Mouse (Mus musculus) embryonic facial prominence, embryonic 15.5 days (tissue): Measurements from ENCODE around the gene D17H6S53E. TPM values are rescaled to one million over a fixed set of nuclear protein-coding genes. Genes with fewer than 3 reads are reported as not detected.

Source experiments
- ATAC-seq: fragments of 200-750 bp; cut with Nextera tagmentation; 2 replicates; pipeline ENCODE4 v1.8.0; 2017; ENCODE audit warnings: low read depth, moderate TSS enrichment; ENCODE audit not compliant: insufficient number of reproducible peaks, low FRiP score, low TSS enrichment
- H3K27ac ChIP-seq: fragments of 300-500 bp; sonication (generic); replicated peaks from 2 replicates; pipeline ENCODE4 v1.5.1; 2015; ENCODE audit warnings: mild to moderate bottlenecking, inconsistent platforms
- H3K27me3 ChIP-seq: fragments of 300-500 bp; sonication (generic); 2 replicates; pipeline ENCODE4 v1.6.1; 2015; ENCODE audit warnings: inconsistent platforms
- H3K36me3 ChIP-seq: fragments of 300-500 bp; sonication (generic); 2 replicates; pipeline ENCODE4 v1.6.1; 2015; ENCODE audit warnings: mild to moderate bottlenecking, inconsistent platforms
- H3K4me1 ChIP-seq: fragments of 300-500 bp; sonication (generic); 2 replicates; pipeline ENCODE4 v1.6.1; 2015; ENCODE audit warnings: inconsistent platforms
- H3K4me2 ChIP-seq: fragments of 300-500 bp; sonication (generic); replicated peaks from 2 replicates; pipeline ENCODE4 v1.6.1; 2015; ENCODE audit warnings: mild to moderate bottlenecking, inconsistent platforms
- H3K4me3 ChIP-seq: fragments of 300-500 bp; sonication (generic); replicated peaks from 2 replicates; pipeline ENCODE4 v1.5.1; 2015; ENCODE audit warnings: mild to moderate bottlenecking, inconsistent platforms
- H3K9ac ChIP-seq: fragments of 300-500 bp; sonication (generic); 2 replicates; pipeline ENCODE4 v1.6.1; 2015; ENCODE audit warnings: inconsistent platforms
- H3K9me3 ChIP-seq: fragments of 300-500 bp; sonication (generic); replicated peaks from 2 replicates; pipeline ENCODE4 v1.6.1; 2016; ENCODE audit warnings: inconsistent platforms
- WGBS: fragments of 180-500 bp; shearing (Covaris S2); methylation state at CpG from one replicate; pipeline ENCODE4 v1.1.7; 2015; 5-methylcytosine and 5-hydroxymethylcytosine counted together
- polyA plus RNA-seq: library from polyadenylated mRNA; unstranded; fragments of >200 nt; fragmentation: Nextera tagmentation; extraction: Ambion mirVana; gene quantifications from 2 replicates; pipeline ENCODE4 v1.2.1, GENCODE M21; 2015

D17H6S53E gene
- polyA plus RNA-seq, 1 experiment from 2014 or later, result 11.2 TPM

DNA sequence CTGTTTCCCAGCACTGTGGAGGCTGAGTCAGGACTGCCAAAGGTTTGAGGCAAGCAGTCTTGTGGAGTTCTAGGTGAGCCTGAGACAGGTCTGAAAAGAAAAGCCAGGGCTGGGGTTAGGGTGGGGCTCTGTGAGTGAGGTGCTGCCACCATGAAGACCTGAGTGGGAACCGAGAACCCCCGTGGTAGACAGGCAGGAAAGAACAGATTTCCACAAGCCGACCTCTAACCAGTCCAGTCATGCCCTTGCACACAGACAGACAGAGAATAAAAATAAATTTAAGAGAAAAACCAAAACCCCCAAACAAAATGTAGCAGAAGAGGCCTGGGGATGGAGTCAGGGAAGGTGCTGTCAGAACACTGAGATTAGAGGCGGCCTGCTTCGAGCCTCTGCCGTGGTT lies 49.2 kb downstream of the D17H6S53E start:
- 61% methylated on average over 6 of the region's 6 CpGs for WGBS
- H3K4me3 ChIP-seq, result no peak overlapping the region
- H3K9ac ChIP-seq, result no peak overlapping the region
- no peak overlapping the region for H3K27ac ChIP-seq
- no peak for ATAC-seq
- no peaks in the 10 kb centered on the region for H3K36me3 ChIP-seq
- no peaks in the 10 kb centered on the region for H3K9me3 ChIP-seq
- H3K4me1 ChIP-seq, result peaks cover 18% of the 10 kb centered on the region
- H3K27me3 ChIP-seq, result no peaks in the 10 kb centered on the region
- no peak overlapping the region for H3K4me2 ChIP-seq

DNA sequence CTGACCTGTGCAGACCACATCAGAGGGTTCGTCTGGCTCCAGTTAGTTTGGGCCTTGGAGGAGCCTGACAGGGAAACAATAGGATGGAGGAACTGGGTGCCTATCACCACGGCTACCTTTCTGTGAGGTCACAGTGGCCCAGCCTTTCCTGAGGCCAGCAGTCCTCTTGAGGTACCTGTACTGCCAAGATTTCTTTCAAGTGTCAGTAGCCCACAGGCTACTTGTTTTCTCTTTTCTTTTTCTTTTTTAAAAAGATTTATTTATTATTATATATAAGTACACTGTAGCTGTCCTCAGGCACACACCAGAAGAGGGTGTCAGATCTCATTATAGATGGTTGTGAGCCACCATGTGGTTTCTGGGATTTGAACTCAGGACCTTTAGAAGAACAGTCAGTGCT lies 49.8 kb downstream of the D17H6S53E start, which contains the start of gene Aif1:
TSS of gene Aif1 (minus strand) at position 101 of the 400 bp plus-strand sequence.
- Histone ChIP-seq H3K27ac (no peak within 1 kb of the TSS), H3K36me3 (no peaks in the 10 kb centered on the region), H3K4me3 (no peak within 1 kb of the TSS), H3K9ac (no peak within 1 kb of the TSS), H3K9me3 (no peaks in the 10 kb centered on the region), H3K4me1 (peaks cover 18% of the 10 kb centered on the region), H3K4me2 (no peak within 1 kb of the TSS), H3K27me3 (no peaks in the 10 kb centered on the region)
- WGBS, result 47% methylated on average over 2 of the region's 2 CpGs
- no peak for ATAC-seq

Other genes starting within 250 kb of the D17H6S53E start
- 3.2 and 4.2 TPM in 2 replicates for gene Zbtb12, start 246.9 kb upstream of the D17H6S53E start, polyA plus RNA-seq
- not detected in 2 replicates for gene Gm20547, start 244.3 kb upstream of the D17H6S53E start, polyA plus RNA-seq
- gene C2, start 228.1 kb upstream of the D17H6S53E start, polyA plus RNA-seq, result 6.7 and 7.3 TPM in 2 replicates
- gene Ehmt2, start 227.9 kb upstream of the D17H6S53E start, polyA plus RNA-seq, result 86.8 and 92.7 TPM in 2 replicates
- gene Slc44a4, start 211.9 kb upstream of the D17H6S53E start, polyA plus RNA-seq, result 0.49 and 0.69 TPM in 2 replicates
- gene Neu1, start 195.1 kb upstream of the D17H6S53E start, polyA plus RNA-seq, result 20.8 and 22.7 TPM in 2 replicates
- 2.2 and 3.4 TPM in 2 replicates for gene Hspa1b, start 167.1 kb upstream of the D17H6S53E start, polyA plus RNA-seq
- not detected in 2 replicates for gene Gm20481, start 156.5 kb upstream of the D17H6S53E start, polyA plus RNA-seq
- 19.5 and 19.7 TPM in 2 replicates for gene Hspa1a, start 154.2 kb upstream of the D17H6S53E start, polyA plus RNA-seq
- 0.71 and 0.77 TPM in 2 replicates for gene Hspa1l, start 153.7 kb upstream of the D17H6S53E start, polyA plus RNA-seq
- gene Lsm2, start 144.5 kb upstream of the D17H6S53E start, polyA plus RNA-seq, result 163 and 173 TPM in 2 replicates
- 108 and 114 TPM in 2 replicates for gene Vars, start 125.4 kb upstream of the D17H6S53E start, polyA plus RNA-seq
- gene Vwa7, start 109.8 kb upstream of the D17H6S53E start, polyA plus RNA-seq, result 0.43 and 0.58 TPM in 2 replicates
- gene Sapcd1, start 98.4 kb upstream of the D17H6S53E start, polyA plus RNA-seq, result 21.5 and 23.4 TPM in 2 replicates
- gene Msh5, start 79.6 kb upstream of the D17H6S53E start, polyA plus RNA-seq, result 3.6 and 5.4 TPM in 2 replicates
- gene Clic1, start 76.4 kb upstream of the D17H6S53E start, polyA plus RNA-seq, result 324 and 329 TPM in 2 replicates
- gene Ddah2, start 67.3 kb upstream of the D17H6S53E start, polyA plus RNA-seq, result 319 and 347 TPM in 2 replicates
- 98.5 and 131 TPM in 2 replicates for gene Ly6g6c, start 61.0 kb upstream of the D17H6S53E start, polyA plus RNA-seq
- 1.1 and 1.4 TPM in 2 replicates for gene Mpig6b, start 60.2 kb upstream of the D17H6S53E start, polyA plus RNA-seq
- 31.4 and 33.0 TPM in 2 replicates for gene Ly6g6e, start 49.5 kb upstream of the D17H6S53E start, polyA plus RNA-seq
- gene Ly6g6d, start 48.3 kb upstream of the D17H6S53E start, polyA plus RNA-seq, result 1.5 and 2.3 TPM in 2 replicates
- 0.20 and 0.28 TPM in 2 replicates for gene Ly6g6f, start 40.8 kb upstream of the D17H6S53E start, polyA plus RNA-seq
- 102 and 105 TPM in 2 replicates for gene Abhd16a, start 37.1 kb upstream of the D17H6S53E start, polyA plus RNA-seq
- not detected in 2 replicates for gene Ly6g5c, start 18.1 kb upstream of the D17H6S53E start, polyA plus RNA-seq
- 1.4 and 1.8 TPM in 2 replicates for gene Ly6g5b, start 10.9 kb upstream of the D17H6S53E start, polyA plus RNA-seq
- gene Gpank1, start 4.9 kb upstream of the D17H6S53E start, polyA plus RNA-seq, result 19.5 and 20.1 TPM in 2 replicates
- 278 and 279 TPM in 2 replicates for gene Csnk2b, start 4.3 kb upstream of the D17H6S53E start, polyA plus RNA-seq
- gene Apom, start 5.7 kb downstream of the D17H6S53E start, polyA plus RNA-seq, result 0.17 TPM in 1 of 2 replicates, not detected in the other
- gene Bag6, start 8.8 kb downstream of the D17H6S53E start, polyA plus RNA-seq, result 57.8 TPM in 2 replicates
- 179 and 198 TPM in 2 replicates for gene Prrc2a, start 38.5 kb downstream of the D17H6S53E start, polyA plus RNA-seq
- gene Aif1, start 49.7 kb downstream of the D17H6S53E start, polyA plus RNA-seq, result 15.5 and 17.5 TPM in 2 replicates
- 27.2 and 27.4 TPM in 2 replicates for gene Lst1, start 62.1 kb downstream of the D17H6S53E start, polyA plus RNA-seq
- 2.3 and 2.9 TPM in 2 replicates for gene Ltb, start 68.1 kb downstream of the D17H6S53E start, polyA plus RNA-seq
- 0.47 and 0.76 TPM in 2 replicates for gene Tnf, start 75.6 kb downstream of the D17H6S53E start, polyA plus RNA-seq
- 0.27 and 0.32 TPM in 2 replicates for gene Lta, start 79.0 kb downstream of the D17H6S53E start, polyA plus RNA-seq
- 0.57 TPM in 1 of 2 replicates, not detected in the other for gene Gm16181, start 94.5 kb downstream of the D17H6S53E start, polyA plus RNA-seq
- gene Atp6v1g2, start 107.3 kb downstream of the D17H6S53E start, polyA plus RNA-seq, result 4.1 and 4.4 TPM in 2 replicates
- gene Nfkbil1, start 109.4 kb downstream of the D17H6S53E start, polyA plus RNA-seq, result 11.8 and 12.7 TPM in 2 replicates
- 406 and 413 TPM in 2 replicates for gene Ddx39b, start 115.4 kb downstream of the D17H6S53E start, polyA plus RNA-seq
- gene H2-D1, start 136.4 kb downstream of the D17H6S53E start, polyA plus RNA-seq, result 81.6 and 82.0 TPM in 2 replicates
- not detected in 2 replicates for gene H2-Q1, start 194.0 kb downstream of the D17H6S53E start, polyA plus RNA-seq
- gene H2-Q2, start 215.9 kb downstream of the D17H6S53E start, polyA plus RNA-seq, result 0.47 TPM in 1 of 2 replicates, not detected in the other